In genomic region chr11:117706267-117706666, GRCm38 (mm10) we compare ENCODE assay signal across 21 mouse cellular contexts.
"Had no signal": no experiment of that assay in that cellular context is flagged by ENCODE, and none has a peak within 500 bp of the region (broad histone marks: within the 10 kb centered on the region; RNA-seq: fewer than 3 reads in every experiment).

No protein-coding gene starts in this region.

- H3K27ac ChIP-seq: limb, embryonic 12.5 days; limb, embryonic 15.5 days; liver, embryonic 14.5 days; midbrain, embryonic 12.5 days; midbrain, embryonic 15.5 days; neural tube, embryonic 12.5 days; neural tube, embryonic 15.5 days had no signal

- H3K27me3 ChIP-seq: limb, embryonic 12.5 days; limb, embryonic 15.5 days; megakaryocyte, embryonic 14.5 days; midbrain, embryonic 12.5 days; midbrain, embryonic 15.5 days; neural tube, embryonic 12.5 days; neural tube, embryonic 15.5 days; stomach, embryonic 15.5 days had no signal

- H3K9ac ChIP-seq: limb, embryonic 12.5 days; limb, embryonic 15.5 days; liver, embryonic 14.5 days; liver, postnatal 0 days; lung, embryonic 14.5 days; midbrain, embryonic 12.5 days; midbrain, embryonic 15.5 days; neural tube, embryonic 12.5 days; neural tube, embryonic 15.5 days; stomach, embryonic 15.5 days had no signal

- H3K36me3 ChIP-seq: midbrain, embryonic 15.5 days; stomach, embryonic 15.5 days had no signal

- H3K4me2 ChIP-seq: limb, embryonic 12.5 days; limb, embryonic 15.5 days; liver, embryonic 11.5 days; lung, embryonic 14.5 days; midbrain, embryonic 12.5 days; midbrain, embryonic 15.5 days; neural tube, embryonic 12.5 days; neural tube, embryonic 15.5 days; stomach, embryonic 15.5 days had no signal

- H3K4me3 ChIP-seq: limb, embryonic 12.5 days; limb, embryonic 15.5 days; megakaryocyte, embryonic 14.5 days; midbrain, embryonic 12.5 days; midbrain, embryonic 15.5 days; neural tube, embryonic 12.5 days; neural tube, embryonic 15.5 days; stomach, embryonic 15.5 days had no signal

- H3K9me3 ChIP-seq: limb, embryonic 15.5 days; midbrain, embryonic 12.5 days; midbrain, embryonic 15.5 days; neural tube, embryonic 12.5 days; neural tube, embryonic 15.5 days had no signal

- DNase-seq: kidney, adult 9 months; kidney, postnatal 14 days; kidney, postnatal 4 days; left cerebral cortex, postnatal 4 days; liver, postnatal 0 days; lung, embryonic 14.5 days; retina, postnatal 1 day; right cerebral cortex, postnatal 25 days; spleen, adult 18-20 months; thymus, postnatal 25 days had no signal

- ATAC-seq: liver, postnatal 0 days; lung, postnatal 0 days; midbrain, embryonic 15.5 days had no signal

- H3K4me1 ChIP-seq: limb, embryonic 12.5 days; limb, embryonic 15.5 days; midbrain, embryonic 12.5 days; midbrain, embryonic 15.5 days; neural tube, embryonic 12.5 days; stomach, embryonic 15.5 days had no signal
